Comparison of ENCODE assay signal across 8 mouse cellular contexts in the genomic region with DNA sequence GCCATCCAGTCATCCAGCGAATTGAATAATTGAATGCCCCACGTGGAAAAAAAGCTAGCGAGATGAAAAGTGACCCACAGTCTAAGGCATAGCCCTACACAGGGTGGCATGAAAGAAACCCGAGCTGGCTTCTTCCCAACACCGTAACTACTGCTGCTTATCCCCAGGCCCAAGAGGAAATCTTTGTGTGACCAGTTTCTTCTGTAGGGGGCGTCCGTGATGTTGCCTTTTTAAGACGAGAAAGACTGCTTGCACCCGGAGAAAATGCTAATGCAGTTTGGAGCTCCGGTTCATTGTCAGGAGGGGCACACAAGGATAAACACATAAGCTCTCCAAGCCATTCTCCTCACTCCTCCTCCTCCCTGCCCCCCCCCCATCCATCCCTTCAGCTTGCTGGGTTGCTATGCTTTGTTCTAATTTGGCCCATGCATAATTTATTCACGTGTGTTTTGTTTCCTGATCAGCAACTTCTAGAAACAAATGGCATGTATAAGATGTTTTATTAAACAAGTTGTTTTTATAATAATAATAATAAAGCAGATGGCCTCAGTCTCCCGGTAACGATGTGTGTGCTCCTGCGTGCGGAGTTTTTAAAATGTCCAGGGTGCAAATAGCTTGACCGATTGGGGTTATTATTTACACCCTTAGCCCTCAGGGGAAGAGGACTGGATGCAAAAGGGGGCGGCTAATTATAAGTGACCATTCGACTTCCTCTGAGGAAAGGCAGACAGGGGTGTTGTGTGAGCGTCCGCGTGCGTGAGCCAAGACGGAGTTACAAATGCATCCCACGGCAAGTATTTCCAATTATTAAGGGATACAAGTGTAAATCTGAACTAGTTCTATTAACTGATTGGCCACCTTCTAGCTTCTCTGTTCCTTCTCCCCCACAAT. TPM values are rescaled to one million over a fixed set of nuclear protein-coding genes. Genes with fewer than 3 reads are reported as not detected.
DNase-seq lines count a peak whose midpoint lies in the region; ATAC-seq and TF ChIP-seq lines count a peak whose summit lies in the region.

No protein-coding gene starts in this region.

- no peaks in the 10 kb centered on the region for H3K36me3 ChIP-seq in heart, adult 2 months (ENCODE audit: control insufficient read depth, insufficient read depth, low read length)
- H3K36me3 ChIP-seq in hindbrain, embryonic 11.5 days (ENCODE audit: control insufficient read depth, insufficient read depth, low read length) = no peaks in the 10 kb centered on the region
- H3K36me3 ChIP-seq in midbrain, embryonic 14.5 days (ENCODE audit: control insufficient read depth, insufficient read depth, low read length) = no peaks in the 10 kb centered on the region

- intact Hi-C loops in heart, adult 2 months (cut with DNase I) = loop anchor here (2.0 to 5.0 kb wide), 3 partner anchors 73 to 1313 kb away; no protein-coding TSS in a partner anchor
- intact Hi-C loops in heart, postnatal 25 days (cut with DNase I) = loop anchor here (5.0 kb wide), 2 partner anchors 73 to 118 kb away; no protein-coding TSS in a partner anchor

- H3K9me3 ChIP-seq in hindbrain, embryonic 11.5 days (ENCODE audit: control insufficient read depth, low read length) = no peaks in the 10 kb centered on the region
- no peaks in the 10 kb centered on the region for H3K9me3 ChIP-seq in midbrain, embryonic 14.5 days (ENCODE audit: control insufficient read depth, low read length)

- peaks cover 1% of the 10 kb centered on the region for H3K4me1 ChIP-seq in heart, adult 2 months (ENCODE audit: control insufficient read depth, insufficient read depth, low read length)
- H3K4me1 ChIP-seq in hindbrain, embryonic 11.5 days (replicated peaks; ENCODE audit: control insufficient read depth, insufficient read depth, low read length) = 0 out of 2 replicates have a peak, but pooled peaks cover 5% of the 10 kb centered on the region
- H3K4me1 ChIP-seq in midbrain, embryonic 14.5 days (ENCODE audit: control insufficient read depth, insufficient read depth, low read length) = peaks cover 20% of the 10 kb centered on the region

- no peak overlapping the region for H3K27ac ChIP-seq in heart, adult 2 months
- no peak overlapping the region for H3K27ac ChIP-seq in hindbrain, embryonic 11.5 days (ENCODE audit: low read depth, low read length)
- peak overlapping the region; percentile 85; the same call in 1 of the 2 replicates for H3K27ac ChIP-seq in midbrain, embryonic 14.5 days (replicated peaks; ENCODE audit: low read depth, low read length)

- peak overlapping the region; percentile 95 for H3K4me3 ChIP-seq in heart, adult 2 months
- H3K4me3 ChIP-seq in hindbrain, embryonic 11.5 days (ENCODE audit: low read depth, low read length) = peak overlapping the region; percentile 73
- H3K4me3 ChIP-seq in midbrain, embryonic 14.5 days (replicated peaks; ENCODE audit: low read depth, low read length) = peak overlapping the region; percentile 75

- no peaks in the 10 kb centered on the region for H3K79me2 ChIP-seq in heart, adult 2 months (replicated peaks; ENCODE audit: control insufficient read depth, insufficient read depth, low read length)

- no peak for DNase-seq in heart, adult 2 months
- no peak for DNase-seq in heart, postnatal 25 days (ENCODE audit: low spot score)
- peak; percentile 8 to 13 for DNase-seq in B cell, adult 2 months
- DNase-seq in cerebellum, postnatal 36 days = peak; percentile 22 to 47
- DNase-seq in hindbrain, embryonic 11.5 days (ENCODE audit: low spot score) = peak; percentile 54
- peak; percentile 80 for DNase-seq in midbrain, embryonic 14.5 days
- DNase-seq in spleen, postnatal 14 days (ENCODE audit: low spot score in 2 of 2) = no peak
- DNase-seq in adrenal gland, postnatal 14 days = no peak

- H3K9ac ChIP-seq in heart, adult 2 months (ENCODE audit: low read depth, low read length) = no peak overlapping the region
- peak overlapping the region; percentile 31 for H3K9ac ChIP-seq in hindbrain, embryonic 11.5 days (ENCODE audit: low read depth, low read length)
- H3K9ac ChIP-seq in midbrain, embryonic 14.5 days (replicated peaks; ENCODE audit: low read length) = peak overlapping the region; percentile 80

- no peaks in the 10 kb centered on the region for H3K27me3 ChIP-seq in heart, adult 2 months (ENCODE audit: control insufficient read depth, insufficient read depth, low read length)
- H3K27me3 ChIP-seq in hindbrain, embryonic 11.5 days (ENCODE audit: control insufficient read depth, insufficient read depth, low read length) = no peaks in the 10 kb centered on the region; the same call in 1 of the 2 replicates
- 0 out of 2 replicates have a peak, but pooled peaks cover 4% of the 10 kb centered on the region for H3K27me3 ChIP-seq in midbrain, embryonic 14.5 days (ENCODE audit: control insufficient read depth, insufficient read depth, low read length)

- TF ChIP-seq EP300 in heart, adult 2 months (IDR thresholded peaks at IDR 0.05; ENCODE audit: insufficient read depth, low read depth, low read length) = no peak

- TF ChIP-seq CTCF in heart, adult 2 months (IDR thresholded peaks at IDR 0.05) = no peak

- TF ChIP-seq POLR2A in heart, adult 2 months (IDR thresholded peaks at IDR 0.05; ENCODE audit: insufficient read depth, low read depth, low read length) = no peak

- ATAC-seq in hindbrain, embryonic 11.5 days (ENCODE audit: low FRiP score) = no peak
- ATAC-seq in midbrain, embryonic 14.5 days (ENCODE audit: low FRiP score, low TSS enrichment) = no peak

- H3K4me2 ChIP-seq in hindbrain, embryonic 11.5 days (replicated peaks; ENCODE audit: low read depth, low read length) = peak overlapping the region; percentile 99
- peak overlapping the region; percentile 81 for H3K4me2 ChIP-seq in midbrain, embryonic 14.5 days (ENCODE audit: low read length)

- 22% methylated on average over 24 of the region's 24 CpGs for WGBS in heart, adult 2 months
- under 1% methylated on average over 24 of the region's 24 CpGs for WGBS in hindbrain, embryonic 11.5 days
- WGBS in midbrain, embryonic 14.5 days = under 1% methylated on average over 24 of the region's 24 CpGs

RNA-seq across cellular contexts. Expression of gene Dpf3, which starts 2.4 kb away (rescaled TPM):
- 10 to 100 TPM; 16.6 to 18.8 TPM for total RNA-seq in heart, adult 2 months (2021)
- 9.1 and 9.7 TPM in 2 replicates for polyA plus RNA-seq in heart, adult 2 months (2012; rRNA removed)
- total RNA-seq in heart, postnatal 25 days (2021) = 10 to 100 TPM; 17.4 to 21.3 TPM
- 17.0 and 23.5 TPM in 2 replicates for polyA plus RNA-seq in hindbrain, embryonic 11.5 days (2014; fragmentation: Nextera tagmentation; extraction: Ambion mirVana)
- 28.9 and 30.1 TPM in 2 replicates for polyA plus RNA-seq in midbrain, embryonic 14.5 days (2014; fragmentation: Nextera tagmentation; extraction: Ambion mirVana)
- 10.6 and 12.2 TPM in 2 replicates for total RNA-seq in adrenal gland, postnatal 14 days (2021)

RNA-seq across cellular contexts. Expression of gene Dcaf4, which starts 35.2 kb away (rescaled TPM):
- 10 to 100 TPM; 11.9 to 13.6 TPM for total RNA-seq in heart, adult 2 months (2021)
- polyA plus RNA-seq in heart, adult 2 months (2012; rRNA removed) = 17.2 and 26.1 TPM in 2 replicates
- 10 to 100 TPM; 14.1 to 15.2 TPM for total RNA-seq in heart, postnatal 25 days (2021)
- polyA plus RNA-seq in hindbrain, embryonic 11.5 days (2014; fragmentation: Nextera tagmentation; extraction: Ambion mirVana) = 25.0 and 26.5 TPM in 2 replicates
- 40.8 and 41.4 TPM in 2 replicates for polyA plus RNA-seq in midbrain, embryonic 14.5 days (2014; fragmentation: Nextera tagmentation; extraction: Ambion mirVana)
- total RNA-seq in adrenal gland, postnatal 14 days (2021) = 45.2 and 45.4 TPM in 2 replicates

Comparison
In these comparisons a context has a peak if more than half of its experiments do, and no peak if none do; other contexts are left out.
1. DNase-seq: peak in B cell, adult 2 months (2 of 2), cerebellum, postnatal 36 days (2 of 2), hindbrain, embryonic 11.5 days (single experiment) and midbrain, embryonic 14.5 days (single experiment); none in heart, adult 2 months (0 of 2), heart, postnatal 25 days (single experiment), spleen, postnatal 14 days (0 of 2) and adrenal gland, postnatal 14 days (single experiment).
2. Peak in every context shown above with its lines, with median percentiles within 50 percentile points of each other: H3K4me3 ChIP-seq.